Comparison of ENCODE assay signal across 9 mouse cellular contexts in the genomic region with DNA sequence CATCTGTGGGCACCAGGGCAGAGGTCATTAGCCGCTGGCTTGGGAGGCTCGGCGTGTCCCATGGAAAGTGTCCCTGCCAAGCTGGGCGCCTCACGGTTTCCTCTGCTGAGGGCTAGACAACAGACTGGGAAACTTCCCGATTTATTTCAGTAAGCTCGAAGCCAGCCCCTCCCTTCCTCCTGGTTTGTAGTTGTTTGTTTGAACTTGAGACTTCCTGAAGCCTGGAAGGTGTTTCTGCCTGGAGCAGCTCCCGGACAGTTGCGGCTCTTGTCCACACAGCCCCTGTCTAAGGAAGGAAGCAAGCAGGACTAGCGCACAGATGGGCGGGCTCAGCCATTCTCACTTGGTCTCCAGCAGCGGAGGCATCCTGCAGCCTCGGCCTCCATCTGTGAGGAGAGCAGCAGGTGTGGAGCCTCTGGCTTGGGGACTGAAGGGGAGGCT. TPM values are rescaled to one million over a fixed set of nuclear protein-coding genes. Genes with fewer than 3 reads are reported as not detected.
DNase-seq lines count a peak whose midpoint lies in the region; ATAC-seq and TF ChIP-seq lines count a peak whose summit lies in the region.
"Had no signal": no experiment of that assay in that cellular context is flagged by ENCODE, and none has a peak within 500 bp of the region (broad histone marks: within the 10 kb centered on the region; RNA-seq: fewer than 3 reads in every experiment).

No protein-coding gene starts in this region.

- H3K4me1 ChIP-seq in ES-Bruce4 (ENCODE audit: control insufficient read depth, insufficient read depth, low read length) (peaks cover 11% of the 10 kb centered on the region), ES-E14 (ENCODE audit: control insufficient read depth in 2 of 2, insufficient read depth in 2 of 2, low read length in 2 of 2, poor library complexity in 1 of 2) (peaks cover 18 to 41% of the 10 kb centered on the region in 2 experiments)
- H3K4me1 ChIP-seq in heart, embryonic 13.5 days = peaks cover 10% of the 10 kb centered on the region

- DNase-seq in ES-E14 (ENCODE audit: low read depth, low spot score) = no peak
- DNase-seq in kidney, postnatal 36 days = peak; percentile 78 to 89
- DNase-seq in ovary, postnatal 14 days (ENCODE audit: low spot score) = no peak
- DNase-seq in embryo, embryonic 11 days = no peak
- no peak for DNase-seq in cerebellum, adult 18-20 months
- no peak for DNase-seq in left cerebral cortex, postnatal 14 days (ENCODE audit: low spot score in 2 of 2)

- whole genome bisulfite sequencing in heart, embryonic 13.5 days = 41% methylated on average over 13 of the region's 13 CpGs

- ATAC-seq in heart, embryonic 13.5 days (ENCODE audit: extremely low read depth, insufficient number of reproducible peaks, low FRiP score, low TSS enrichment) = no peak

- no peak for TF ChIP-seq EP300 in ES-Bruce4 (IDR thresholded peaks at IDR 0.05; ENCODE audit: insufficient read depth, low read depth, low read length)

- TF ChIP-seq POLR2A in ES-Bruce4 (IDR thresholded peaks at IDR 0.05; ENCODE audit: insufficient read depth, low read length) = no peak

- H3K36me3 ChIP-seq in ES-Bruce4 (ENCODE audit: control insufficient read depth, insufficient read depth, low read length, poor library complexity, severe bottlenecking) (no peaks in the 10 kb centered on the region), ES-E14 (ENCODE audit: control insufficient read depth, insufficient read depth, low read length, poor library complexity, severe bottlenecking) (no peaks in the 10 kb centered on the region)
- no peaks in the 10 kb centered on the region for H3K36me3 ChIP-seq in heart, embryonic 13.5 days

- no peak overlapping the region for H3K4me2 ChIP-seq in heart, embryonic 13.5 days

- 0 out of 2 replicates have a peak overlapping the region, but pooled peaks have one; percentile 1 for H3K27ac ChIP-seq in ES-Bruce4 (ENCODE audit: insufficient read depth, low read length)
- H3K27ac ChIP-seq in ES-E14 (ENCODE audit: insufficient read depth, low read depth, low read length, poor library complexity, severe bottlenecking) = no peak overlapping the region
- 0 out of 2 replicates have a peak overlapping the region, but pooled peaks have one; percentile 24 for H3K27ac ChIP-seq in heart, embryonic 13.5 days (replicated peaks)

- TF ChIP-seq CTCF in ES-Bruce4 (IDR thresholded peaks at IDR 0.05; ENCODE audit: low read depth, low read length) = no peak

- intact Hi-C loops in left cerebral cortex, postnatal 14 days (cut with DNase I) = no loop called here

- H3K9ac ChIP-seq in ES-Bruce4 (ENCODE audit: low read depth, poor library complexity, severe bottlenecking) (no peak overlapping the region), ES-E14 (ENCODE audit: insufficient read depth, low read depth, low read length, poor library complexity, severe bottlenecking) (no peak overlapping the region)
- no peak overlapping the region for H3K9ac ChIP-seq in heart, embryonic 13.5 days

- in situ Hi-C loops in ES-E14 (cut with MboI; ENCODE audit: low sequenced_read_pairs in 2 of 2, unreplicated experiment in 2 of 2) = no loop called here

- no peak overlapping the region for H3K4me3 ChIP-seq in ES-Bruce4 (ENCODE audit: low read depth, low read length)
- H3K4me3 ChIP-seq in ES-E14 (ENCODE audit: insufficient read depth in 1 of 2, low read depth in 1 of 2, low read length in 2 of 2, poor library complexity in 1 of 2, severe bottlenecking in 1 of 2) = 0 out of 4 replicates have a peak overlapping the region, but pooled peaks of 1 of the 2 experiments have one; percentile 9
- no peak overlapping the region for H3K4me3 ChIP-seq in heart, embryonic 13.5 days
- H3K4me3 ChIP-seq: megakaryocyte, embryonic 14.5 days had no signal

- H3K9me3 ChIP-seq in ES-Bruce4 (replicated peaks; ENCODE audit: control insufficient read depth, insufficient read depth, low read length, poor library complexity, severe bottlenecking) (no peaks in the 10 kb centered on the region), ES-E14 (ENCODE audit: control insufficient read depth, insufficient read depth, low read depth, low read length) (no peaks in the 10 kb centered on the region)
- H3K9me3 ChIP-seq in heart, embryonic 13.5 days = no peaks in the 10 kb centered on the region

- H3K27me3 ChIP-seq in ES-Bruce4 (ENCODE audit: control insufficient read depth, insufficient read depth, low read length, poor library complexity, severe bottlenecking) = no peaks in the 10 kb centered on the region
- peaks cover 3% of the 10 kb centered on the region; the same call in 1 of the 2 replicates for H3K27me3 ChIP-seq in heart, embryonic 13.5 days (replicated peaks)

TF ChIP-seq in ES-E14, 5 proteins besides CTCF, POLR2A, EP300 and RAD21:
- TF ChIP-seq MAFK (IDR thresholded peaks at IDR 0.05; ENCODE audit: insufficient read depth, low read depth, low read length) (no peak), ZNF384 (IDR thresholded peaks at IDR 0.05; ENCODE audit: low read depth, low read length) (no peak), ZC3H11A (IDR thresholded peaks at IDR 0.05; ENCODE audit: borderline replicate concordance, low read depth, low read length) (no peak), CHD2 (IDR thresholded peaks at IDR 0.05; ENCODE audit: low read depth, low read length) (0 out of 2 replicates have a peak, but pooled peaks have one; percentile 14), HCFC1 (IDR thresholded peaks at IDR 0.05; ENCODE audit: borderline replicate concordance, insufficient read depth, low read length) (no peak)
TF ChIP-seq in ES-E14: peak in this region for 1.

RNA-seq across cellular contexts. Expression of a gene that starts 52.4 kb away (rescaled TPM):
- 15.5 and 18.3 TPM in 2 replicates for polyA plus RNA-seq in ES-Bruce4 (2011; ENCODE audit: insufficient read depth, insufficient read length, low read depth, missing spikeins)
- 16.0 and 26.7 TPM in 2 replicates for total RNA-seq in ES-E14 (2012; rRNA removed)
- 6.9 and 7.1 TPM in 2 replicates for polyA plus RNA-seq in heart, embryonic 13.5 days (2015; fragmentation: Nextera tagmentation; extraction: Ambion mirVana)
- total RNA-seq in left cerebral cortex, postnatal 14 days (2021) = 100 to 1,000 TPM; 249 to 271 TPM

Comparison
In these comparisons a context has a peak if more than half of its experiments do, and no peak if none do; other contexts are left out.
1. DNase-seq: peak in kidney, postnatal 36 days (2 of 2); none in ES-E14 (single experiment), ovary, postnatal 14 days (single experiment), embryo, embryonic 11 days (single experiment), cerebellum, adult 18-20 months (0 of 2) and left cerebral cortex, postnatal 14 days (0 of 2).